In genomic region chr17:78361939-78362728, GRCm38 (mm10) we compare ENCODE assay signal across 8 mouse cellular contexts. TPM values are rescaled to one million over a fixed set of nuclear protein-coding genes. Genes with fewer than 3 reads are reported as not detected.
DNase-seq lines count a peak whose midpoint lies in the region; ATAC-seq and TF ChIP-seq lines count a peak whose summit lies in the region.

No protein-coding gene starts in this region.

- 65% methylated on average over 13 of the region's 13 CpGs for WGBS in kidney, postnatal 0 days

- DNase-seq in adrenal gland, adult 2 months, result peak; percentile 45
- DNase-seq in adrenal gland, adult 18-20 months (ENCODE audit: low spot score in 2 of 2), result no peak
- no peak for DNase-seq in kidney, postnatal 0 days (ENCODE audit: low spot score)
- DNase-seq in thymus, postnatal 4 days, result peak; percentile 72
- no peak for DNase-seq in frontal cortex, postnatal 14 days (ENCODE audit: low spot score in 2 of 2)
- no peak for DNase-seq in right cerebral cortex, postnatal 36 days (ENCODE audit: low spot score in 2 of 2)

- peaks cover 6% of the 10 kb centered on the region; the same call in 1 of the 2 replicates for H3K36me3 ChIP-seq in kidney, postnatal 0 days (ENCODE audit: insufficient read depth, low read length)
- H3K36me3 ChIP-seq in megakaryocyte, embryonic 14.5 days (replicated peaks; ENCODE audit: low read length), result peaks cover 14% of the 10 kb centered on the region

- no peak overlapping the region for H3K4me2 ChIP-seq in kidney, postnatal 0 days (ENCODE audit: low read length)

- no peak for TF ChIP-seq CTCF in kidney, postnatal 0 days (IDR thresholded peaks at IDR 0.05; ENCODE audit: low read depth)

- no peak overlapping the region for H3K9ac ChIP-seq in kidney, postnatal 0 days (ENCODE audit: low read depth, low read length)

- H3K4me3 ChIP-seq in kidney, postnatal 0 days (replicated peaks; ENCODE audit: low read depth, low read length), result no peak overlapping the region
- H3K4me3 ChIP-seq in megakaryocyte, embryonic 14.5 days (replicated peaks), result peak overlapping the region; percentile 91

- H3K4me1 ChIP-seq in kidney, postnatal 0 days (replicated peaks; ENCODE audit: insufficient read depth, low read length), result no peaks in the 10 kb centered on the region
- H3K4me1 ChIP-seq in megakaryocyte, embryonic 14.5 days, result peaks cover 59% of the 10 kb centered on the region

- ATAC-seq in erythroblast, adult 5-6 weeks (replicated peaks; ENCODE audit: low FRiP score, poor library complexity, severe bottlenecking), result 0 out of 2 replicates have a peak, but pooled peaks have one; percentile 48
- no peak for ATAC-seq in kidney, postnatal 0 days (replicated peaks; ENCODE audit: low FRiP score, low read depth)

- peak overlapping the region; percentile 48; the same call in 1 of the 2 replicates for H3K27ac ChIP-seq in kidney, postnatal 0 days

- H3K9me3 ChIP-seq in kidney, postnatal 0 days (replicated peaks; ENCODE audit: low read length), result no peaks in the 10 kb centered on the region
- no peaks in the 10 kb centered on the region for H3K9me3 ChIP-seq in megakaryocyte, embryonic 14.5 days

- no peaks in the 10 kb centered on the region for H3K27me3 ChIP-seq in kidney, postnatal 0 days (ENCODE audit: insufficient read depth, low read length)
- no peaks in the 10 kb centered on the region for H3K27me3 ChIP-seq in megakaryocyte, embryonic 14.5 days (replicated peaks)

RNA-seq across cellular contexts. Expression of gene Fez2, which starts 55.8 kb away (rescaled TPM):
- total RNA-seq in adrenal gland, adult 2 months (2021), result 10 to 100 TPM; 59.1 to 70.7 TPM
- polyA plus RNA-seq in adrenal gland, adult 2 months (2012; rRNA removed), result 31.5 and 38.3 TPM in 2 replicates
- 10 to 100 TPM; 47.0 to 60.6 TPM for total RNA-seq in adrenal gland, adult 18-20 months (2021)
- total RNA-seq in erythroblast, adult 5-6 weeks (2015; ENCODE audit: low replicate concordance), result 1.9 and 12.7 TPM in 2 replicates
- total RNA-seq in erythroblast, adult 5-6 weeks (2017; ENCODE audit: low replicate concordance), result 13.2 and 14.9 TPM in 2 replicates
- polyA plus RNA-seq in kidney, postnatal 0 days (2015; fragmentation: Nextera tagmentation; extraction: Ambion mirVana), result 46.5 and 47.7 TPM in 2 replicates
- 3.8 and 9.9 TPM in 2 replicates for polyA plus RNA-seq in megakaryocyte, embryonic 14.5 days (2012; ENCODE audit: insufficient read depth, low replicate concordance)

Comparison
In these comparisons a context has a peak if more than half of its experiments do, and no peak if none do; other contexts are left out.
1. DNase-seq: peak in adrenal gland, adult 2 months (single experiment) and thymus, postnatal 4 days (single experiment); none in adrenal gland, adult 18-20 months (0 of 2), kidney, postnatal 0 days (single experiment), frontal cortex, postnatal 14 days (0 of 2) and right cerebral cortex, postnatal 36 days (0 of 2).